Mouse (Mus musculus) Muller cell, postnatal 12 days (primary cell): ENCODE measurements at regions not wholly inside any gene's neighbourhood (a gene's known extent, or its start where the extent isn't known, plus 50 kb on each side); places are given as distances from the start of the nearest gene placed in this dataset.
A peak's percentile ranks its signal among the peaks of the same experiment; 100 is the strongest.
"Not testable (repeated sequence)": the region's sequence is repeated elsewhere in the genome, so short reads cannot be mapped to it uniquely, and the experiment has no call there.

Source experiments
- DNase-seq: peaks from one replicate; pipeline ENCODE4 v3.0.0-alpha.2; 2015; ENCODE audit errors: inconsistent ontology term

GRCm38 (mm10) chr11:52460190-52460780, 64.1 kb downstream of the 9530068E07Rik start:
- peak; percentile 51 for DNase-seq

GRCm38 (mm10) chr11:52471128-52471527, 74.9 kb downstream of the 9530068E07Rik start:
- not testable (repeated sequence) for DNase-seq

GRCm38 (mm10) chr11:52480111-52480510, 83.9 kb downstream of the 9530068E07Rik start:
- DNase-seq = not testable (repeated sequence)

GRCm38 (mm10) chr11:52480694-52481093, 84.5 kb downstream of the 9530068E07Rik start:
- not testable (repeated sequence) for DNase-seq

GRCm38 (mm10) chr11:52483534-52483933, 87.3 kb downstream of the 9530068E07Rik start:
- not testable (repeated sequence) for DNase-seq

GRCm38 (mm10) chr11:52488538-52488937, 92.3 kb downstream of the 9530068E07Rik start:
- DNase-seq = not testable (repeated sequence)

GRCm38 (mm10) chr11:52493336-52493735, 97.1 kb downstream of the 9530068E07Rik start:
- DNase-seq = no peak

- no peak for DNase-seq
These were observed 100.7 kb downstream of the 9530068E07Rik start for GRCm38 (mm10) chr11:52496908-52497307.

- no peak for DNase-seq
These were observed 106.6 kb downstream of the 9530068E07Rik start for GRCm38 (mm10) chr11:52502759-52503365.

GRCm38 (mm10) chr11:52511831-52512297, 115.6 kb downstream of the 9530068E07Rik start:
- no peak for DNase-seq

- no peak for DNase-seq
These were observed 121.1 kb downstream of the 9530068E07Rik start for GRCm38 (mm10) chr11:52517330-52517729.

- DNase-seq = peak; percentile 90
These were observed 123.6 kb downstream of the 9530068E07Rik start for GRCm38 (mm10) chr11:52519877-52520276.

GRCm38 (mm10) chr11:52521879-52522278, 125.7 kb downstream of the 9530068E07Rik start:
- DNase-seq = peak; percentile 61

GRCm38 (mm10) chr11:52522384-52522783, 126.2 kb downstream of the 9530068E07Rik start:
- DNase-seq = no peak

- DNase-seq = no peak
These were observed 127.0 kb downstream of the 9530068E07Rik start for GRCm38 (mm10) chr11:52523191-52523590.

- DNase-seq = no peak
These were observed 127.4 kb downstream of the 9530068E07Rik start for GRCm38 (mm10) chr11:52523671-52524070.

GRCm38 (mm10) chr11:52525446-52525845, 129.2 kb downstream of the 9530068E07Rik start:
- DNase-seq = no peak

- no peak for DNase-seq
These were observed 130.1 kb downstream of the 9530068E07Rik start for GRCm38 (mm10) chr11:52526306-52526705.

GRCm38 (mm10) chr11:52533379-52533778, 137.2 kb downstream of the 9530068E07Rik start:
- no peak for DNase-seq

- DNase-seq = no peak
These were observed 138.4 kb downstream of the 9530068E07Rik start for GRCm38 (mm10) chr11:52534586-52534985.

GRCm38 (mm10) chr11:52536211-52536610, 140.0 kb downstream of the 9530068E07Rik start:
- DNase-seq = no peak

- DNase-seq = no peak
These were observed 140.6 kb downstream of the 9530068E07Rik start for GRCm38 (mm10) chr11:52536841-52537240.

- DNase-seq = peak; percentile 25
These were observed 141.7 kb downstream of the 9530068E07Rik start for GRCm38 (mm10) chr11:52537819-52538435.
